Mouse (Mus musculus): ENCODE measurements around the gene Glrp1.

The Glrp1 gene

GRCm38 (mm10) chr1:88463241-88463640, 46.6 kb downstream of the Glrp1 start:
- no peak for DNase-seq (ENCODE audit: low read depth, low spot score)

- no peak for DNase-seq (ENCODE audit: low read depth, low spot score)
Measured at GRCm38 (mm10) chr1:88462484-88462883, 47.4 kb downstream of the Glrp1 start.

GRCm38 (mm10) chr1:88461096-88461495, 48.8 kb downstream of the Glrp1 start:
- no peak for DNase-seq (ENCODE audit: low read depth, low spot score)

- DNase-seq (ENCODE audit: low read depth, low spot score), result no peak
Measured at GRCm38 (mm10) chr1:88459655-88460054, 50.2 kb downstream of the Glrp1 start.

- no peak for DNase-seq (ENCODE audit: low read depth, low spot score)
Measured at GRCm38 (mm10) chr1:88459196-88459595, 50.7 kb downstream of the Glrp1 start.

GRCm38 (mm10) chr1:88456451-88457072, 53.3 kb downstream of the Glrp1 start:
- DNase-seq (ENCODE audit: low read depth, low spot score), result peak; percentile 34

GRCm38 (mm10) chr1:88455761-88456160, 54.1 kb downstream of the Glrp1 start:
- no peak for DNase-seq (ENCODE audit: low read depth, low spot score)

GRCm38 (mm10) chr1:88454703-88455102, 55.2 kb downstream of the Glrp1 start:
- DNase-seq (ENCODE audit: low read depth, low spot score), result no peak

GRCm38 (mm10) chr1:88452198-88452597, 57.7 kb downstream of the Glrp1 start:
- DNase-seq (ENCODE audit: low read depth, low spot score), result no peak

- no peak for DNase-seq (ENCODE audit: low read depth, low spot score)
Measured at GRCm38 (mm10) chr1:88450668-88451067, 59.2 kb downstream of the Glrp1 start.
